Mouse (Mus musculus) MN1 (cell line): ENCODE measurements around the gene Fbxw5.
"Not testable (repeated sequence)": the region's sequence is repeated elsewhere in the genome, so short reads cannot be mapped to it uniquely, and the experiment has no call there.

Source experiments
- DNase-seq: peaks from one replicate; pipeline ENCODE4 v3.0.0-alpha.2; 2016; ENCODE audit warnings: low spot score

Gene Fbxw5

GRCm38 (mm10) chr2:25509912-25510311 is 9.4 kb downstream of the Fbxw5 start:
- DNase-seq = no peak

GRCm38 (mm10) chr2:25526510-25527302 is 26.2 kb downstream of the Fbxw5 start:
- DNase-seq = no peak

- DNase-seq = peak; percentile 16
These were observed 33.2 kb downstream of the Fbxw5 start for GRCm38 (mm10) chr2:25533707-25534106.

GRCm38 (mm10) chr2:25534178-25534865 is 33.8 kb downstream of the Fbxw5 start:
- peak; percentile 84 for DNase-seq

- no peak for DNase-seq
These were observed 34.3 kb downstream of the Fbxw5 start for GRCm38 (mm10) chr2:25534866-25535182.

- DNase-seq = no peak
These were observed 36.0 kb downstream of the Fbxw5 start for GRCm38 (mm10) chr2:25536531-25536930.

- DNase-seq = no peak
These were observed 40.0 kb downstream of the Fbxw5 start for GRCm38 (mm10) chr2:25540541-25540948.

- no peak for DNase-seq
These were observed 41.3 kb downstream of the Fbxw5 start for GRCm38 (mm10) chr2:25541644-25542367.

- DNase-seq = peak; percentile 62
These were observed 45.7 kb downstream of the Fbxw5 start for GRCm38 (mm10) chr2:25545996-25546810.

- peak; percentile 98 for DNase-seq
These were observed 46.4 kb downstream of the Fbxw5 start, which contains the start of gene Traf2 for GRCm38 (mm10) chr2:25546811-25547491. TSS of gene Traf2 (minus strand) at chr2:25546940.

- DNase-seq = no peak
These were observed 48.8 kb downstream of the Fbxw5 start for GRCm38 (mm10) chr2:25549021-25549991.

GRCm38 (mm10) chr2:25551186-25551585 is 50.6 kb downstream of the Fbxw5 start:
- peak; percentile 60 for DNase-seq

GRCm38 (mm10) chr2:25553171-25553786 is 52.7 kb downstream of the Fbxw5 start:
- DNase-seq = not testable (repeated sequence)
